Mouse (Mus musculus): ENCODE results near the gene Htr7. TPM values are rescaled to one million over a fixed set of nuclear protein-coding genes. Genes with fewer than 3 reads are reported as not detected.

The Htr7 gene
- 0.66 TPM for polyA plus RNA-seq (2014; fragmentation: Illumina TruSeq; extraction: RNeasy Lipid Tissue Mini Kit (QIAGEN cat#74804))

GRCm38 (mm10) chr19:36057231-36057811 is at the start of gene Htr7:
Gene Htr7, minus strand, starts transcription at chr19:36057507.

DNA sequence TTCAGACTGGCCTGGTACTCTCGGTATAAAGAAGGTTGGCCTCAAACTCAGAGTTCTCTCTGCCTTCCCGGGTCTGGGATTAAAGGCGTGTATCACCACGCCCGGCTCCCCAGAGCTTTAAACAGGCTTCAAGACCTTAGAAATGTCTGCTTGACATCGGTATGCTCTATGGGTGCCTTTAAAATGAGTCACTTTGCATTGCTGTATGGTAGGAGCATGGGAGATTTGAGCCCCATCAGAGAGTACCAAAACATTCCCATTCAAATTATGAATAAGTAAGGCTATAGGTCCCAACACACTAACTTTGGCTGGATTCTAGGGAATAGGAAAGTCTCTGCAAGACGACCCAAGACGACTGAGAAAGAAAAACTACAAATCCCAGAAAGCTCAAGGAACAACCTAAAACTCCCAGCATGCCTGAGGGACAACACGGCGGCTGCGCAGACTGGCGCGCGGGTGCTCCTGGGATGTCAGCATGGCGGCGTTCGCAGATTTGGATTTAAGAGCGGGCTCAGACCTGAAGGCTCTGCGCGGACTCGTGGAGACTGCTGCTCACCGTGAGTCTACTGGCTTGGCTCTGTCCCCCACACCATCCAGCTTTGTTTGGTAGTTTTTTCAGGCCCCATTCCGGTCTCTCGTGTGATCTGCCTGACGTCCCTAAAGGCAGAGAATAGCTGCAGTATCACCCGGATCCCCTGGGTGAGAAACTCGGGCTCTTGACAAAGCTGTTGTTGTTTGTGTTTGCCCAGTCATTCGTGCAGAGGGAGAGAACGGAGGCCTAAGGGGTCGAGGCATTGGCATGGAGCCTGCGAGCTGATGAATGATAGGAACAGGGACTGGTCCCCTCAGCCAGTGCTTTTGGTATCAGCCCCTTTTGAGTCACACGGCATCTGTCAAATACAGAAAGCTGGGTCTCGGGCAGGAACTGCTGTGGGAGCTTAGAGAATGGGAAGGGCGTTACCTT is 26.2 kb upstream of the Htr7 start, which contains the start of gene Rpp30:
Rpp30 (plus strand) TSS at position 455 of the 964 bp plus-strand sequence.

Other genes with a start within 250 kb of the Htr7 start
- gene Rpp30, start 26.2 kb upstream of the Htr7 start, polyA plus RNA-seq (2014; fragmentation: Illumina TruSeq; extraction: RNeasy Lipid Tissue Mini Kit (QIAGEN cat#74804)), result 98.0 TPM
- gene Ankrd1, start 62.6 kb upstream of the Htr7 start, polyA plus RNA-seq (2014; fragmentation: Illumina TruSeq; extraction: RNeasy Lipid Tissue Mini Kit (QIAGEN cat#74804)), result not detected

All from ovary, adult 10 weeks (tissue).